Mouse (Mus musculus) retina, embryonic 14.5 days (tissue): ENCODE data around the gene Gramd1c.
A peak's percentile ranks its signal among the peaks of the same experiment; 100 is the strongest.

Experiments used
- DNase-seq: peaks from one replicate; pipeline ENCODE4 v3.0.0-alpha.2; 2015; ENCODE audit warnings: low spot score

Gene Gramd1c

GRCm38 (mm10) chr16:44063025-44063894, at the start of gene Gramd1c:
Gramd1c (minus strand) TSS chr16:44063345.
- DNase-seq: peak; percentile 85

- no peak for DNase-seq
Measured at GRCm38 (mm10) chr16:44109002-44109401, 45.9 kb upstream of the Gramd1c start.

GRCm38 (mm10) chr16:44105211-44105610, 42.1 kb upstream of the Gramd1c start:
- no peak for DNase-seq

GRCm38 (mm10) chr16:44103806-44104766, 40.9 kb upstream of the Gramd1c start:
- DNase-seq: no peak

GRCm38 (mm10) chr16:44102925-44103324, 39.8 kb upstream of the Gramd1c start:
- no peak for DNase-seq

GRCm38 (mm10) chr16:44101181-44101710, 38.1 kb upstream of the Gramd1c start:
- no peak for DNase-seq

- DNase-seq: no peak
Measured at GRCm38 (mm10) chr16:44099377-44099776, 36.2 kb upstream of the Gramd1c start.

- DNase-seq: no peak
Measured at GRCm38 (mm10) chr16:44087650-44088049, 24.5 kb upstream of the Gramd1c start.

GRCm38 (mm10) chr16:44061341-44061740, 1.8 kb downstream of the Gramd1c start:
- no peak for DNase-seq

- DNase-seq: no peak
Measured at GRCm38 (mm10) chr16:44060604-44061286, 2.4 kb downstream of the Gramd1c start.

GRCm38 (mm10) chr16:44058745-44059144, 4.4 kb downstream of the Gramd1c start:
- DNase-seq: peak; percentile 81

GRCm38 (mm10) chr16:44055766-44056165, 7.4 kb downstream of the Gramd1c start:
- no peak for DNase-seq

- DNase-seq: no peak
Measured at GRCm38 (mm10) chr16:44053265-44053664, 9.9 kb downstream of the Gramd1c start.

- DNase-seq: no peak
Measured at GRCm38 (mm10) chr16:44052390-44052789, 10.8 kb downstream of the Gramd1c start.

- no peak for DNase-seq
Measured at GRCm38 (mm10) chr16:44050139-44050538, 13.0 kb downstream of the Gramd1c start.

- DNase-seq: no peak
Measured at GRCm38 (mm10) chr16:44039112-44039511, 24.0 kb downstream of the Gramd1c start.

GRCm38 (mm10) chr16:44035221-44035620, 27.9 kb downstream of the Gramd1c start:
- DNase-seq: no peak

- no peak for DNase-seq
Measured at GRCm38 (mm10) chr16:44033365-44033764, 29.8 kb downstream of the Gramd1c start.

- no peak for DNase-seq
Measured at GRCm38 (mm10) chr16:44029273-44029672, 33.9 kb downstream of the Gramd1c start.

- DNase-seq: no peak
Measured at GRCm38 (mm10) chr16:44026822-44027221, 36.3 kb downstream of the Gramd1c start.

GRCm38 (mm10) chr16:44026210-44026609, 36.9 kb downstream of the Gramd1c start:
- DNase-seq: no peak
